Comparison of ENCODE assay signal across 9 mouse cellular contexts in genomic region chr11:109369026-109369637, GRCm38 (mm10). TPM values are rescaled to one million over a fixed set of nuclear protein-coding genes. Genes with fewer than 3 reads are reported as not detected.
DNase-seq lines count a peak whose midpoint lies in the region; TF ChIP-seq lines count a peak whose summit lies in the region.
"Had no signal": no experiment of that assay in that cellular context is flagged by ENCODE, and none has a peak within 500 bp of the region (broad histone marks: within the 10 kb centered on the region; RNA-seq: fewer than 3 reads in every experiment).

No protein-coding gene starts in this region.

- TF ChIP-seq POLR2A in cortical plate, adult 2 months (IDR thresholded peaks at IDR 0.05; ENCODE audit: extremely low read depth, insufficient read depth, low read length) = no peak
- TF ChIP-seq POLR2A in olfactory bulb, adult 2 months (IDR thresholded peaks at IDR 0.05; ENCODE audit: insufficient read depth, low read depth, low read length) = no peak

- TF ChIP-seq CTCF in cortical plate, adult 2 months (IDR thresholded peaks at IDR 0.05; ENCODE audit: extremely low read depth, insufficient read depth, low read length) = no peak
- no peak for TF ChIP-seq CTCF in olfactory bulb, adult 2 months (IDR thresholded peaks at IDR 0.05; ENCODE audit: insufficient read depth, low read depth, low read length)

- 65% methylated on average over 3 of the region's 3 CpGs for WGBS in olfactory bulb, adult 2 months

- H3K4me1 ChIP-seq in cortical plate, adult 2 months (ENCODE audit: control insufficient read depth, insufficient read depth, low read length) = peaks cover 9% of the 10 kb centered on the region
- H3K4me1 ChIP-seq in olfactory bulb, adult 2 months (ENCODE audit: control insufficient read depth, insufficient read depth, low read length) = peaks cover 17% of the 10 kb centered on the region

- peak; percentile 33 for DNase-seq in layer of hippocampus, adult 9-11 months
- DNase-seq in layer of hippocampus, adult 9-10 months (ENCODE audit: low spot score) = no peak
- DNase-seq in kidney, postnatal 25 days = peak; percentile 25 to 63
- no peak for DNase-seq in frontal cortex, postnatal 36 days (ENCODE audit: low spot score in 2 of 2)
- DNase-seq in cerebellum, adult 8-10 months = no peak

- 0 out of 2 replicates have a peak overlapping the region, but pooled peaks have one; percentile 33 for H3K27ac ChIP-seq in cortical plate, adult 2 months (ENCODE audit: insufficient read depth, low read length)
- 0 out of 2 replicates have a peak overlapping the region, but pooled peaks have one; percentile 31 for H3K27ac ChIP-seq in olfactory bulb, adult 2 months (ENCODE audit: insufficient read depth, low read depth, low read length)
- H3K27ac ChIP-seq: embryonic facial prominence, embryonic 12.5 days; limb, embryonic 12.5 days had no signal

- no peak overlapping the region for H3K4me3 ChIP-seq in cortical plate, adult 2 months (ENCODE audit: insufficient read depth, low read length)
- H3K4me3 ChIP-seq in olfactory bulb, adult 2 months (ENCODE audit: insufficient read depth, low read depth, low read length) = no peak overlapping the region
- H3K4me3 ChIP-seq: embryonic facial prominence, embryonic 12.5 days; limb, embryonic 12.5 days had no signal

RNA-seq across cellular contexts. Expression of gene Gna13, which starts 6.5 kb away (rescaled TPM):
- 35.5 and 37.0 TPM in 2 replicates for polyA plus RNA-seq in cortical plate, adult 2 months (2012; rRNA removed)
- not detected in 2 replicates for polyA plus RNA-seq in olfactory bulb, adult 2 months (2012; ENCODE audit: insufficient read depth, insufficient read length, low replicate concordance, missing spikeins)

RNA-seq across cellular contexts. Expression of gene 9930022D16Rik, which starts 44.6 kb away (rescaled TPM):
- polyA plus RNA-seq in cortical plate, adult 2 months (2012; rRNA removed) = 0.04 and 0.06 TPM in 2 replicates
- polyA plus RNA-seq in olfactory bulb, adult 2 months (2012; ENCODE audit: insufficient read depth, insufficient read length, low replicate concordance, missing spikeins) = not detected in 2 replicates
- polyA plus RNA-seq: embryonic facial prominence, embryonic 12.5 days; limb, embryonic 12.5 days had no signal

RNA-seq across cellular contexts. Expression of gene Amz2, which starts 56.6 kb away (rescaled TPM):
- polyA plus RNA-seq in cortical plate, adult 2 months (2012; rRNA removed) = 59.5 and 65.9 TPM in 2 replicates
- not detected in 2 replicates for polyA plus RNA-seq in olfactory bulb, adult 2 months (2012; ENCODE audit: insufficient read depth, insufficient read length, low replicate concordance, missing spikeins)

Comparison
In these comparisons a context has a peak if more than half of its experiments do, and no peak if none do; other contexts are left out.
1. DNase-seq: peak in layer of hippocampus, adult 9-11 months (single experiment) and kidney, postnatal 25 days (2 of 2); none in layer of hippocampus, adult 9-10 months (single experiment), frontal cortex, postnatal 36 days (0 of 2) and cerebellum, adult 8-10 months (single experiment).